Mouse (Mus musculus): ENCODE results near the gene Msmp.

Msmp gene

GRCm38 (mm10) chr4:43593453-43593852, 9.2 kb upstream of the Msmp start:
- DNase-seq (ENCODE audit: low spot score), result no peak

- no peak for DNase-seq (ENCODE audit: low spot score)
Observed at GRCm38 (mm10) chr4:43591961-43592360, 7.7 kb upstream of the Msmp start.

GRCm38 (mm10) chr4:43591543-43591942, 7.2 kb upstream of the Msmp start:
- no peak for DNase-seq (ENCODE audit: low spot score)

- DNase-seq (ENCODE audit: low spot score), result no peak
Observed at GRCm38 (mm10) chr4:43587681-43588080, 3.4 kb upstream of the Msmp start.

GRCm38 (mm10) chr4:43586411-43586810, 2.1 kb upstream of the Msmp start:
- DNase-seq (ENCODE audit: low spot score), result no peak

- no peak for DNase-seq (ENCODE audit: low spot score)
Observed at GRCm38 (mm10) chr4:43585682-43586081, 1.4 kb upstream of the Msmp start.

- DNase-seq (ENCODE audit: low spot score), result no peak
Observed at GRCm38 (mm10) chr4:43583421-43583820, 873 bp downstream of the Msmp start.

- no peak for DNase-seq (ENCODE audit: low spot score)
Observed at GRCm38 (mm10) chr4:43582241-43582640, 2.1 kb downstream of the Msmp start.

- DNase-seq (ENCODE audit: low spot score), result no peak
Observed at GRCm38 (mm10) chr4:43581381-43581780, 2.9 kb downstream of the Msmp start.

GRCm38 (mm10) chr4:43580721-43581120, 3.6 kb downstream of the Msmp start:
- no peak for DNase-seq (ENCODE audit: low spot score)

GRCm38 (mm10) chr4:43579731-43580130, 4.6 kb downstream of the Msmp start:
- DNase-seq (ENCODE audit: low spot score), result no peak

GRCm38 (mm10) chr4:43579256-43579655, 5.0 kb downstream of the Msmp start:
- DNase-seq (ENCODE audit: low spot score), result no peak

GRCm38 (mm10) chr4:43578376-43579204, 5.7 kb downstream of the Msmp start, which contains the start of the genes Rgp1 and Gba2:
Rgp1 (plus strand) TSS chr4:43578715.
Gba2 (minus strand) TSS chr4:43578873.
- DNase-seq (ENCODE audit: low spot score), result peak; percentile 85

GRCm38 (mm10) chr4:43577237-43577881, 6.9 kb downstream of the Msmp start:
- no peak for DNase-seq (ENCODE audit: low spot score)

- DNase-seq (ENCODE audit: low spot score), result no peak
Observed at GRCm38 (mm10) chr4:43575356-43575755, 8.9 kb downstream of the Msmp start.

GRCm38 (mm10) chr4:43573561-43573960, 10.7 kb downstream of the Msmp start:
- DNase-seq (ENCODE audit: low spot score), result no peak

GRCm38 (mm10) chr4:43571395-43572045, 12.8 kb downstream of the Msmp start:
- DNase-seq (ENCODE audit: low spot score), result no peak

- no peak for DNase-seq (ENCODE audit: low spot score)
Observed at GRCm38 (mm10) chr4:43567140-43567539, 17.2 kb downstream of the Msmp start.

- peak; percentile 31 for DNase-seq (ENCODE audit: low spot score)
Observed at GRCm38 (mm10) chr4:43564231-43564630, 20.1 kb downstream of the Msmp start.

GRCm38 (mm10) chr4:43563601-43563875, 20.8 kb downstream of the Msmp start:
- DNase-seq (ENCODE audit: low spot score), result peak; percentile 22

- peak; percentile 16 for DNase-seq (ENCODE audit: low spot score)
Observed at GRCm38 (mm10) chr4:43562769-43563600, 21.3 kb downstream of the Msmp start.
